11 mouse cellular contexts compared by ENCODE assay signal in genomic region chr5:38277936-38278600, GRCm38 (mm10). TPM values are rescaled to one million over a fixed set of nuclear protein-coding genes. Genes with fewer than 3 reads are reported as not detected.
A peak's percentile ranks its signal among the peaks of the same experiment; 100 is the strongest.
DNase-seq lines count a peak whose midpoint lies in the region; ATAC-seq lines count a peak whose summit lies in the region.
"Had no signal": no experiment of that assay in that cellular context is flagged by ENCODE, and none has a peak within 500 bp of the region (broad histone marks: within the 10 kb centered on the region; RNA-seq: fewer than 3 reads in every experiment).

No protein-coding gene starts in this region.

- peaks cover 72% of the 10 kb centered on the region for H3K27me3 ChIP-seq in heart, embryonic 15.5 days
- H3K27me3 ChIP-seq in embryonic facial prominence, embryonic 13.5 days: peaks cover 76% of the 10 kb centered on the region
- H3K27me3 ChIP-seq in limb, embryonic 10.5 days (ENCODE audit: low read depth, poor library complexity, severe bottlenecking): peaks cover 76% of the 10 kb centered on the region
- peaks cover 74% of the 10 kb centered on the region for H3K27me3 ChIP-seq in neural tube, embryonic 15.5 days (replicated peaks)
- H3K27me3 ChIP-seq: CH12.LX had no signal

- H3K4me2 ChIP-seq in heart, embryonic 15.5 days: peak overlapping the region; percentile 54
- peak overlapping the region; percentile 60 for H3K4me2 ChIP-seq in embryonic facial prominence, embryonic 13.5 days
- H3K4me2 ChIP-seq in neural tube, embryonic 15.5 days: peak overlapping the region; percentile 66

- no peaks in the 10 kb centered on the region for H3K36me3 ChIP-seq in heart, embryonic 15.5 days
- H3K36me3 ChIP-seq in embryonic facial prominence, embryonic 13.5 days: no peaks in the 10 kb centered on the region
- H3K36me3 ChIP-seq in limb, embryonic 10.5 days: no peaks in the 10 kb centered on the region
- no peaks in the 10 kb centered on the region for H3K36me3 ChIP-seq in neural tube, embryonic 15.5 days

- ATAC-seq in heart, embryonic 15.5 days (replicated peaks; ENCODE audit: insufficient number of reproducible peaks, insufficient read depth, low FRiP score, low read depth): no peak
- no peak for ATAC-seq in embryonic facial prominence, embryonic 13.5 days (ENCODE audit: insufficient number of reproducible peaks, insufficient read depth, low FRiP score, low TSS enrichment, low read depth)
- ATAC-seq in neural tube, embryonic 15.5 days (ENCODE audit: low FRiP score): no peak

- H3K9ac ChIP-seq in heart, embryonic 15.5 days: no peak overlapping the region
- H3K9ac ChIP-seq in embryonic facial prominence, embryonic 13.5 days: no peak overlapping the region
- H3K9ac ChIP-seq in neural tube, embryonic 15.5 days (replicated peaks): 0 out of 2 replicates have a peak overlapping the region, but pooled peaks have one; percentile 24

- WGBS in heart, embryonic 15.5 days: 14% methylated on average over 12 of the region's 12 CpGs
- 16% methylated on average over 12 of the region's 12 CpGs for WGBS in embryonic facial prominence, embryonic 13.5 days
- WGBS in limb, embryonic 10.5 days: 12% methylated on average over 12 of the region's 12 CpGs
- 18% methylated on average over 12 of the region's 12 CpGs for whole genome bisulfite sequencing in neural tube, embryonic 15.5 days

- H3K4me3 ChIP-seq in heart, embryonic 15.5 days: 0 out of 2 replicates have a peak overlapping the region, but pooled peaks have one; percentile 33
- peak overlapping the region; percentile 39 for H3K4me3 ChIP-seq in embryonic facial prominence, embryonic 13.5 days
- peak overlapping the region; percentile 47 for H3K4me3 ChIP-seq in limb, embryonic 10.5 days
- H3K4me3 ChIP-seq in neural tube, embryonic 15.5 days (replicated peaks): peak overlapping the region; percentile 39

- intact Hi-C loops in heart, postnatal 36 days (cut with DNase I): no loop called here

- no peaks in the 10 kb centered on the region for H3K9me3 ChIP-seq in heart, embryonic 15.5 days (replicated peaks)
- H3K9me3 ChIP-seq in embryonic facial prominence, embryonic 13.5 days: no peaks in the 10 kb centered on the region
- H3K9me3 ChIP-seq in limb, embryonic 10.5 days (replicated peaks): no peaks in the 10 kb centered on the region
- H3K9me3 ChIP-seq in neural tube, embryonic 15.5 days (replicated peaks): no peaks in the 10 kb centered on the region

- DNase-seq in heart, postnatal 36 days: no peak
- no peak for DNase-seq in limb, embryonic 10.5 days (ENCODE audit: low spot score)
- DNase-seq in frontal cortex, adult 2 months (ENCODE audit: extremely low spot score in 1 of 2, low spot score in 1 of 2): no peak
- no peak for DNase-seq in cerebellum, adult 8-10 months
- no peak for DNase-seq in cerebellum, adult 9-10 months
- DNase-seq: kidney, adult 18-20 months had no signal

- no peak overlapping the region for H3K27ac ChIP-seq in heart, embryonic 15.5 days
- no peak overlapping the region for H3K27ac ChIP-seq in embryonic facial prominence, embryonic 13.5 days
- H3K27ac ChIP-seq in limb, embryonic 10.5 days: no peak overlapping the region
- H3K27ac ChIP-seq in neural tube, embryonic 15.5 days (replicated peaks): no peak overlapping the region

- peaks cover 15% of the 10 kb centered on the region for H3K4me1 ChIP-seq in heart, embryonic 15.5 days (replicated peaks)
- H3K4me1 ChIP-seq in embryonic facial prominence, embryonic 13.5 days: peaks cover 27% of the 10 kb centered on the region
- H3K4me1 ChIP-seq in limb, embryonic 10.5 days: peaks cover 22% of the 10 kb centered on the region
- H3K4me1 ChIP-seq in neural tube, embryonic 15.5 days: peaks cover 22% of the 10 kb centered on the region

RNA-seq across cellular contexts. Expression of gene Otop1, which starts 2.3 kb away (rescaled TPM):
- not detected in 2 replicates for polyA plus RNA-seq in heart, embryonic 15.5 days (2015; fragmentation: Nextera tagmentation; extraction: Ambion mirVana)
- total RNA-seq in heart, postnatal 36 days (2021): 1 to 10 TPM in 1 of 2 experiments, under 1 TPM in 1; 0.16 to 1.1 TPM
- not detected in 2 replicates for polyA plus RNA-seq in embryonic facial prominence, embryonic 13.5 days (2015; fragmentation: Nextera tagmentation; extraction: Ambion mirVana)
- 0.19 TPM in 1 of 2 replicates, not detected in the other for polyA plus RNA-seq in limb, embryonic 10.5 days (2016; fragmentation: Nextera tagmentation; extraction: Ambion mirVana)
- 0.05 TPM in 1 of 2 replicates, not detected in the other for polyA plus RNA-seq in neural tube, embryonic 15.5 days (2015; fragmentation: Nextera tagmentation; extraction: Ambion mirVana)
- polyA plus RNA-seq in frontal cortex, adult 2 months (2012; rRNA removed): 0.24 and 0.32 TPM in 2 replicates
- total RNA-seq: CH12.LX; liver, adult 2 months had no signal
- polyA plus RNA-seq: liver, adult 2 months had no signal

RNA-seq across cellular contexts. Expression of gene Tmem128, which starts 18.1 kb away (rescaled TPM):
- 41.1 and 42.9 TPM in 2 replicates for polyA plus RNA-seq in heart, embryonic 15.5 days (2015; fragmentation: Nextera tagmentation; extraction: Ambion mirVana)
- 10 to 100 TPM; 15.6 to 15.8 TPM for total RNA-seq in heart, postnatal 36 days (2021)
- 65.7 and 71.6 TPM in 2 replicates for polyA plus RNA-seq in embryonic facial prominence, embryonic 13.5 days (2015; fragmentation: Nextera tagmentation; extraction: Ambion mirVana)
- 69.3 and 73.2 TPM in 2 replicates for polyA plus RNA-seq in limb, embryonic 10.5 days (2016; fragmentation: Nextera tagmentation; extraction: Ambion mirVana)
- polyA plus RNA-seq in neural tube, embryonic 15.5 days (2015; fragmentation: Nextera tagmentation; extraction: Ambion mirVana): 96.4 and 100 TPM in 2 replicates
- polyA plus RNA-seq in frontal cortex, adult 2 months (2012; rRNA removed): 45.7 and 47.2 TPM in 2 replicates

RNA-seq across cellular contexts. Expression of gene Drd5, which starts 41.1 kb away (rescaled TPM):
- polyA plus RNA-seq in heart, embryonic 15.5 days (2015; fragmentation: Nextera tagmentation; extraction: Ambion mirVana): not detected in 2 replicates
- total RNA-seq in heart, postnatal 36 days (2021): not detected
- polyA plus RNA-seq in embryonic facial prominence, embryonic 13.5 days (2015; fragmentation: Nextera tagmentation; extraction: Ambion mirVana): 0.08 and 0.22 TPM in 2 replicates
- polyA plus RNA-seq in limb, embryonic 10.5 days (2016; fragmentation: Nextera tagmentation; extraction: Ambion mirVana): not detected in 2 replicates
- polyA plus RNA-seq in neural tube, embryonic 15.5 days (2015; fragmentation: Nextera tagmentation; extraction: Ambion mirVana): 0.84 and 0.88 TPM in 2 replicates
- 1.5 and 1.8 TPM in 2 replicates for polyA plus RNA-seq in frontal cortex, adult 2 months (2012; rRNA removed)
- total RNA-seq: CH12.LX; liver, adult 2 months had no signal
- polyA plus RNA-seq: liver, adult 2 months had no signal

RNA-seq across cellular contexts. Expression of gene Lyar, which starts 57.8 kb away (rescaled TPM):
- polyA plus RNA-seq in heart, embryonic 15.5 days (2015; fragmentation: Nextera tagmentation; extraction: Ambion mirVana): 42.4 and 46.1 TPM in 2 replicates
- 10 to 100 TPM; 18.7 to 19.0 TPM for total RNA-seq in heart, postnatal 36 days (2021)
- 103 and 133 TPM in 2 replicates for polyA plus RNA-seq in embryonic facial prominence, embryonic 13.5 days (2015; fragmentation: Nextera tagmentation; extraction: Ambion mirVana)
- polyA plus RNA-seq in limb, embryonic 10.5 days (2016; fragmentation: Nextera tagmentation; extraction: Ambion mirVana): 170 and 208 TPM in 2 replicates
- polyA plus RNA-seq in neural tube, embryonic 15.5 days (2015; fragmentation: Nextera tagmentation; extraction: Ambion mirVana): 38.7 and 54.4 TPM in 2 replicates
- 17.7 and 18.4 TPM in 2 replicates for polyA plus RNA-seq in frontal cortex, adult 2 months (2012; rRNA removed)

RNA-seq across cellular contexts. Expression of gene Zbtb49, which starts 57.8 kb away (rescaled TPM):
- polyA plus RNA-seq in heart, embryonic 15.5 days (2015; fragmentation: Nextera tagmentation; extraction: Ambion mirVana): 7.0 and 8.4 TPM in 2 replicates
- total RNA-seq in heart, postnatal 36 days (2021): 1 to 10 TPM; 3.9 to 4.4 TPM
- 16.3 and 16.9 TPM in 2 replicates for polyA plus RNA-seq in embryonic facial prominence, embryonic 13.5 days (2015; fragmentation: Nextera tagmentation; extraction: Ambion mirVana)
- polyA plus RNA-seq in limb, embryonic 10.5 days (2016; fragmentation: Nextera tagmentation; extraction: Ambion mirVana): 16.5 and 19.2 TPM in 2 replicates
- polyA plus RNA-seq in neural tube, embryonic 15.5 days (2015; fragmentation: Nextera tagmentation; extraction: Ambion mirVana): 15.0 and 16.2 TPM in 2 replicates
- 19.6 and 20.9 TPM in 2 replicates for polyA plus RNA-seq in frontal cortex, adult 2 months (2012; rRNA removed)
